Mouse (Mus musculus): ENCODE data around the gene Paxip1. TPM values are rescaled to one million over a fixed set of nuclear protein-coding genes. Genes with fewer than 3 reads are reported as not detected.

The Paxip1 gene
- polyA plus RNA-seq, 1 experiment: 8.2 TPM

DNA sequence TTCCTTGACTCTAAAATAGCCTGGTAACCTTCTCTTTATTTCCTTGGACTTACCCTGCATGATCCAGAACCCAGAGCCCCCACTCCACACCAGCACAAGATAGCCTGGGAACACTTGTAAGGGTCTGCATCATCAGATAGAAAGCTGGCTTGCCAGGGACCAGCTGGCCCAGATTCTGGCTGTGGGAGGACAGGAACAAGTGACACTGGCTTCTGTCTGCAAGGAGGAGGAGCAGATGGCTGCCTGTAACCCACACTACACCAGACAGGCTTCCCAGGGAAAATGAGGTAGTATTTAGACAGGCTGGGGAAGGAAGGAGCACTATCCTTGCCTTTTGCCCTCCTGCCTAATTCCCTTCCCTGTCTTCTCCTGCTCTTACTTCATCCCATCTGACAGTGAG is 74.2 kb downstream of the Paxip1 start:
- no peaks in the 10 kb centered on the region for H3K79me2 ChIP-seq (ENCODE audit: control insufficient read depth, insufficient read depth)
- TF ChIP-seq POLR2AphosphoS2 (IDR thresholded peaks at IDR 0.05; ENCODE audit: insufficient read length, low read depth) (no peak), TCF3 (IDR thresholded peaks at IDR 0.05; ENCODE audit: insufficient read length, low read depth) (no peak), CEBPB (IDR thresholded peaks at IDR 0.05; ENCODE audit: insufficient read depth, poor library complexity, severe bottlenecking) (no peak), MYOG (IDR thresholded peaks at IDR 0.05; ENCODE audit: control insufficient read depth in 1 of 3, insufficient read depth in 1 of 3, insufficient read length in 2 of 3, low read depth in 2 of 3) (no peak), E2F4 (IDR thresholded peaks at IDR 0.05; ENCODE audit: insufficient read depth) (no peak), REST (IDR thresholded peaks at IDR 0.05; ENCODE audit: insufficient read depth, insufficient read length) (no peak)

DNA sequence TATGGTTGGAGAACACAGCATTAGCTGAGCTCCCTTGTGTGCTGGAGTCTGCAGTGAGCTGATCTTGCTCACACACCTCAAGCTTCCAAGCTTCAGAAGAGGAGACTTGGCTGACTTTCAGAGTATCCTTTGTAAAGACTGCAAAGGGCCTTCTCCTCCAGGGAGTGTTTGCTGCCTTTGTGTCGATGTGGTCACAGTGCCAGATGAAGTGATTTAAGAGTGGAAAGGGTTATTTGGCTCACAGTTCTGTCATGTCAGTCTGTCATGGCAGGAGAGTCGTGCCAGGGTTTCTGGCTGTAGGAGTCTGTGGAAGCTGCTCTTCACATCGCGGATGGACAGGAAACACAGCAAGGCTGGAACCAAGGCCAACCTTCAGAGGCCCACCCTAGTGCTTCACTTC is 75.5 kb downstream of the Paxip1 start:
- Histone ChIP-seq H3K27me3 (ENCODE audit: control insufficient read depth, insufficient read depth, insufficient read length) (peaks cover 3% of the 10 kb centered on the region), H3K4me3 (no peak overlapping the region), H3ac (ENCODE audit: control insufficient read depth, insufficient read length) (no peak overlapping the region), H3K79me2 (ENCODE audit: control insufficient read depth, insufficient read depth) (no peaks in the 10 kb centered on the region), H3K4me2 (ENCODE audit: low read depth) (no peak overlapping the region), H3K36me3 (ENCODE audit: control insufficient read depth, insufficient read depth) (no peaks in the 10 kb centered on the region)
- TF ChIP-seq MYOG (IDR thresholded peaks at IDR 0.05; ENCODE audit: control insufficient read depth in 1 of 3, insufficient read depth in 1 of 3, insufficient read length in 2 of 3, low read depth in 2 of 3): no peak
- no peak for TF ChIP-seq MAX (IDR thresholded peaks at IDR 0.05; ENCODE audit: low read depth)
- no peak for TF ChIP-seq POLR2AphosphoS2 (IDR thresholded peaks at IDR 0.05; ENCODE audit: insufficient read length, low read depth)
- no peak for TF ChIP-seq REST (IDR thresholded peaks at IDR 0.05; ENCODE audit: insufficient read depth, insufficient read length)
- TF ChIP-seq MYOD1 (IDR thresholded peaks at IDR 0.05; ENCODE audit: control insufficient read depth in 1 of 3, insufficient read length in 2 of 3, low read depth in 2 of 3): no peak
- no peak for TF ChIP-seq TCF12 (IDR thresholded peaks at IDR 0.05; ENCODE audit: insufficient read depth, poor library complexity, severe bottlenecking)
- TF ChIP-seq POLR2A (IDR thresholded peaks at IDR 0.05; ENCODE audit: insufficient read length, low read depth): no peak
- no peak for TF ChIP-seq USF1 (IDR thresholded peaks at IDR 0.05; ENCODE audit: low read depth)
- TF ChIP-seq CEBPB (IDR thresholded peaks at IDR 0.05; ENCODE audit: insufficient read depth, poor library complexity, severe bottlenecking): no peak
- TF ChIP-seq E2F4 (IDR thresholded peaks at IDR 0.05; ENCODE audit: insufficient read depth): no peak
- no peak for TF ChIP-seq SRF (IDR thresholded peaks at IDR 0.05; ENCODE audit: control insufficient read depth, insufficient read length, low read depth)
- TF ChIP-seq TCF3 (IDR thresholded peaks at IDR 0.05; ENCODE audit: insufficient read length, low read depth): no peak

More for the DNA sequence above, 74.2 kb downstream of the Paxip1 start:
- no peak overlapping the region for H3K4me2 ChIP-seq (ENCODE audit: low read depth)
- H3K36me3 ChIP-seq (ENCODE audit: control insufficient read depth, insufficient read depth): no peaks in the 10 kb centered on the region
- H3K4me3 ChIP-seq: no peak overlapping the region
- no peak overlapping the region for H3ac ChIP-seq (ENCODE audit: control insufficient read depth, insufficient read length)
- H3K27me3 ChIP-seq (ENCODE audit: control insufficient read depth, insufficient read depth, insufficient read length): peaks cover 3% of the 10 kb centered on the region

DNA sequence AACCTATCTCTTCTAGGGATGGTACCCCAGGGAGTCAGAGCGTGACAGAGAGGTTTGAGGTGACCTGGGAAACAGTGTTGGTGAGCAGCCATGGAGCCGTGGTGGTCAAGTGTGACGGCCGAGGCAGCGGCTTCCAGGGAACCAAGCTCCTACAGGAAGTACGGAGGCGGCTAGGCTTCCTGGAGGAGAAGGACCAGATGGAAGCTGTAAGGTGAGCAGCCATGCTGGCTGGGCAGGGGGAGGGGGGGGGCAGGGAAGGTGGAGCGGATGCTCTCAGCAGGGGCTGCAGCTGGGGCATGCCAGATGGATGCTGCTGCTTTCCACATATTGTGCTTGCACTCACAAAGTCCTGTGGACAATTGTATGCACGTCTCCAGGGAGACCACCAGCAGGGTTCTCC is 77.1 kb downstream of the Paxip1 start:
- no peak overlapping the region for H3ac ChIP-seq (ENCODE audit: control insufficient read depth, insufficient read length)
- TF ChIP-seq TCF3 (IDR thresholded peaks at IDR 0.05; ENCODE audit: insufficient read length, low read depth): no peak
- TF ChIP-seq USF1 (IDR thresholded peaks at IDR 0.05; ENCODE audit: low read depth): no peak
- no peak for TF ChIP-seq MYOD1 (IDR thresholded peaks at IDR 0.05; ENCODE audit: control insufficient read depth in 1 of 3, insufficient read length in 2 of 3, low read depth in 2 of 3)
- no peak for TF ChIP-seq MYOG (IDR thresholded peaks at IDR 0.05; ENCODE audit: control insufficient read depth in 1 of 3, insufficient read depth in 1 of 3, insufficient read length in 2 of 3, low read depth in 2 of 3)
- H3K27me3 ChIP-seq (ENCODE audit: control insufficient read depth, insufficient read depth, insufficient read length): peaks cover 3% of the 10 kb centered on the region
- no peak overlapping the region for H3K4me2 ChIP-seq (ENCODE audit: low read depth)
- H3K36me3 ChIP-seq (ENCODE audit: control insufficient read depth, insufficient read depth): no peaks in the 10 kb centered on the region
- no peak overlapping the region for H3K4me3 ChIP-seq
- H3K79me2 ChIP-seq (ENCODE audit: control insufficient read depth, insufficient read depth): no peaks in the 10 kb centered on the region

DNA sequence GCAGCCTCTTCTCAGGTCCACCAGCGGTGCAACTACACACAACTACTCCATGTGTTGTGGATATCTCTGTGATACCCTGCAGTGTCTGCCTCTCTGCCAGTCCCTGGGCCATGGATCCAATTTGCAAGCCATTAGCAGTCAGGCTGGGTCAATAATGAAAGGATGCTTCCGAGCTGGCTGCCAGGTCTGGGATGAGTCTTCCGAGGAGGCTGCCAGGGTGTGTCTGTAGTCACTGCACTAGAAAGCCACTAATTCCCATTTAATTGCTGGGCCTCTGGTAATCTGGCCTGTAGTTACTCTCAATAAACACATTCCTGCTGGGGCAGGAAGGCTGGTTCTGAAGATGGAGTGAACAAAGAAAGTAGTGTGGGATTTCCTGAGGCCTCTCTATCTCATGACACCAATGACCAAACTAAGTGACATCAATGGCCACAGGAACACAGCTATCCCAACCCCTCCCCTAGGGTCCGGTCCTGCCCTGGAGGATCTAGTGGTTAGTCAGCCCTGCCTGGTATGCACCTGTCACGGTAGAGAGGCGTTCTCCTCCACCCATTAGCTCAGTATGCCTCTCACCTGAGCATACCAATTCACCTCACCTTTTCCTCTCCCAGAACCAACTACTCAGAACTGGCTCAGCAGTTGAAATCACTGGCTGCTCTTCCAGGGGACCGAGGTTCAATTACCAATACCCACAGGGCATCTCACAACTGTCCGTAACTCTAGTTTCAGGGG is 79.9 kb downstream of the Paxip1 start:
- H3K79me2 ChIP-seq (ENCODE audit: control insufficient read depth, insufficient read depth): no peaks in the 10 kb centered on the region
- H3ac ChIP-seq (ENCODE audit: control insufficient read depth, insufficient read length): no peak overlapping the region
- no peak overlapping the region for H3K4me3 ChIP-seq
- TF ChIP-seq USF1 (IDR thresholded peaks at IDR 0.05; ENCODE audit: low read depth) (no peak), REST (IDR thresholded peaks at IDR 0.05; ENCODE audit: insufficient read depth, insufficient read length) (no peak), MYOG (IDR thresholded peaks at IDR 0.05; ENCODE audit: control insufficient read depth in 1 of 3, insufficient read depth in 1 of 3, insufficient read length in 2 of 3, low read depth in 2 of 3) (no peak), MAX (IDR thresholded peaks at IDR 0.05; ENCODE audit: low read depth) (no peak), POLR2A (IDR thresholded peaks at IDR 0.05; ENCODE audit: insufficient read length, low read depth) (no peak), POLR2AphosphoS2 (IDR thresholded peaks at IDR 0.05; ENCODE audit: insufficient read length, low read depth) (no peak), MYOD1 (IDR thresholded peaks at IDR 0.05; ENCODE audit: control insufficient read depth in 1 of 3, insufficient read length in 2 of 3, low read depth in 2 of 3) (no peak), TCF3 (IDR thresholded peaks at IDR 0.05; ENCODE audit: insufficient read length, low read depth) (no peak), SRF (IDR thresholded peaks at IDR 0.05; ENCODE audit: control insufficient read depth, insufficient read length, low read depth) (no peak), CEBPB (IDR thresholded peaks at IDR 0.05; ENCODE audit: insufficient read depth, poor library complexity, severe bottlenecking) (no peak), E2F4 (IDR thresholded peaks at IDR 0.05; ENCODE audit: insufficient read depth) (no peak), TCF12 (IDR thresholded peaks at IDR 0.05; ENCODE audit: insufficient read depth, poor library complexity, severe bottlenecking) (no peak)
- H3K36me3 ChIP-seq (ENCODE audit: control insufficient read depth, insufficient read depth): no peaks in the 10 kb centered on the region
- no peaks in the 10 kb centered on the region for H3K27me3 ChIP-seq (ENCODE audit: control insufficient read depth, insufficient read depth, insufficient read length)
- no peak overlapping the region for H3K4me2 ChIP-seq (ENCODE audit: low read depth)

DNA sequence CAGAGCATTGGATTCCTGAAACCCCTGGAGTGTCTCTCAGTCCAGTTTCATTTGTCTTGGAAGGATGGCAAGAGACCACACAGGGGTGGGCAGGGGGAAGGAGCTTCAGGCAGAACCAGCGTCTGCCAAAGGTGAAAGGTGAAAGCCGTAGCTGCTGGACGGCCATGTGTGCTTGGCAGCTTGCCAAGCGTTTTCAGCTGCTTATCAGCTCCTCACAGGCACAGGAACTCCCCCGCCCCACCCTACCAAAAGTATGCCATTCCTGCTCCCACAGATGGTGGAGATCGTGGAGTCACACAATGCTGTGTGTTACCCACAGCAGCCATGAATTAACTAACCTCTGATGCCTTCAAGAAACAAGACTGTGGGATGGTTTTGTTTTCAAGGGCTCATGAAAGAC is 83.3 kb downstream of the Paxip1 start:
- Histone ChIP-seq H3K27me3 (ENCODE audit: control insufficient read depth, insufficient read depth, insufficient read length) (no peaks in the 10 kb centered on the region), H3K79me2 (ENCODE audit: control insufficient read depth, insufficient read depth) (no peaks in the 10 kb centered on the region), H3K4me3 (no peak overlapping the region), H3ac (ENCODE audit: control insufficient read depth, insufficient read length) (no peak overlapping the region), H3K36me3 (ENCODE audit: control insufficient read depth, insufficient read depth) (no peaks in the 10 kb centered on the region), H3K4me2 (ENCODE audit: low read depth) (no peak overlapping the region)
- TF ChIP-seq MYOG (IDR thresholded peaks at IDR 0.05; ENCODE audit: control insufficient read depth in 1 of 3, insufficient read depth in 1 of 3, insufficient read length in 2 of 3, low read depth in 2 of 3): peak in 1 of 3 experiments; percentile 21
- TF ChIP-seq SRF (IDR thresholded peaks at IDR 0.05; ENCODE audit: control insufficient read depth, insufficient read length, low read depth): no peak
